Mouse (Mus musculus) embryonic facial prominence, embryonic 13.5 days (tissue): Measurements from ENCODE around the gene Pcgf2. TPM values are rescaled to one million over a fixed set of nuclear protein-coding genes. Genes with fewer than 3 reads are reported as not detected.
"Not testable (repeated sequence)": the region's sequence is repeated elsewhere in the genome, so short reads cannot be mapped to it uniquely, and the experiment has no call there.

Source experiments
- ATAC-seq: fragments of 200-750 bp; cut with Nextera tagmentation; 2 replicates; pipeline ENCODE4 v1.8.0; 2017; ENCODE audit warnings: low read depth; ENCODE audit not compliant: insufficient number of reproducible peaks, insufficient read depth, low FRiP score, low TSS enrichment
- H3K27ac ChIP-seq: fragments of 300-500 bp; sonication (generic); 2 replicates; pipeline ENCODE4 v1.5.1; 2015; ENCODE audit warnings: moderate library complexity, mild to moderate bottlenecking, inconsistent platforms
- H3K27me3 ChIP-seq: fragments of 300-500 bp; sonication (generic); 2 replicates; pipeline ENCODE4 v1.6.1; 2015; ENCODE audit warnings: mild to moderate bottlenecking, inconsistent platforms
- H3K36me3 ChIP-seq: fragments of 300-500 bp; sonication (generic); 2 replicates; pipeline ENCODE4 v1.6.1; 2015; ENCODE audit warnings: mild to moderate bottlenecking, inconsistent platforms
- H3K4me1 ChIP-seq: fragments of 300-500 bp; sonication (generic); 2 replicates; pipeline ENCODE4 v1.6.1; 2015; ENCODE audit warnings: inconsistent platforms
- H3K4me2 ChIP-seq: fragments of 300-500 bp; sonication (generic); 2 replicates; pipeline ENCODE4 v1.6.1; 2015; ENCODE audit warnings: moderate library complexity, mild to moderate bottlenecking, inconsistent platforms
- H3K4me3 ChIP-seq: fragments of 300-500 bp; sonication (generic); 2 replicates; pipeline ENCODE4 v1.5.1; 2015; ENCODE audit warnings: mild to moderate bottlenecking, inconsistent platforms
- H3K9ac ChIP-seq: fragments of 300-500 bp; sonication (generic); 2 replicates; pipeline ENCODE4 v1.6.1; 2015; ENCODE audit warnings: mild to moderate bottlenecking, inconsistent platforms
- H3K9me3 ChIP-seq: fragments of 300-500 bp; sonication (generic); 2 replicates; pipeline ENCODE4 v1.6.1; 2016; ENCODE audit warnings: inconsistent platforms
- WGBS: fragments of 180-500 bp; shearing (Covaris S2); methylation state at CpG from one replicate; pipeline ENCODE4 v1.1.7; 2015; ENCODE audit warnings: mixed read lengths; 5-methylcytosine and 5-hydroxymethylcytosine counted together
- polyA plus RNA-seq: library from polyadenylated mRNA; unstranded; fragments of >200 nt; fragmentation: Nextera tagmentation; extraction: Ambion mirVana; gene quantifications from 2 replicates; pipeline ENCODE4 v1.2.1, GENCODE M21; 2015

Pcgf2 gene
- polyA plus RNA-seq, 1 experiment from 2014 or later: 20.9 TPM

DNA sequence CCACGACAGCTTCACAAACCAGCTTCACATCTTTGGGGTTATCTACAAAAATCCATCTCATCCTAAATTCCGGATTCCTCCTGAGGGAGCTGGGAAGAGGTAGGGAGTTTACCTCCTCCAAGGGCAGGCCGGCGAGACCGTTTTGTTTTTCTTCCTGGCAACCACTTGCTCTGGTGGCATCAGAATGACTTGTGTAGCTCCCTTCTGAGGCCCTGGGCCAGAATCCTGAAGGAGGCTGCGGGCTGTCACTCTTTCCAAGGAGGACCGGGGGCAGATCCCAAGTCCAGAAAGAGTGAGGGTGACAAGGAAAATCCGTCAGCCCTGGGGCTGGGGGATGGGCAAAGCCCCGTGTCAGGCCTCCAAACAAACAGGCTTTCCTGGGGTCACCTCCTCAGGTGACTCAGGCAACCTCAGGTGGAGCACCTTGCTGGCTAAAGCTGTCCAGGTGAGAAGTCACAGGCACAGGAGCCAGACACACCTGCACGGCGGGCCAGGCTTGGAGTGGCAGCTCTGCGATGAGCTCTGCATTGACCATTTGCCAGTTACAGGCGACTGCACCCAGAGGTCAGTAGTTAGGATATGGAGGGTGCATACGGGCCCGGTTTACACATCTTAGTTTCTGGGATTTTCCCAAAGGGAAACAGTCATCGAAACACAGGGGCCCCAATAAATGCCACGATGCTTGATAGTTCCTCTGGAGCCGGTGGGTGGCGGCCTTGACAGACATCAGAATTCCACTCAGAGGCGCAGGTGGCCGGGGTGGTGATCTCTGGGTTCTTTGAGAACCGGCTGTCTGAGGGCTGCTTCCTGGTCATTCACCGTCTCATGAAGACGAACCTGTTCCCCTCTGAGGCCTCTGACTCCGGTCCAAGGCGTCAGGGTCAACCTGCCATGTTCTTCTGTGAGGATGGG, 17.3 kb upstream of the Pcgf2 start:
- Histone ChIP-seq H3K4me3 (no peak overlapping the region), H3K4me2 (no peak overlapping the region), H3K27ac (no peak overlapping the region), H3K36me3 (peaks cover 89% of the 10 kb centered on the region), H3K4me1 (no peaks in the 10 kb centered on the region), H3K9ac (0 out of 2 replicates have a peak overlapping the region, but pooled peaks have one; percentile 27), H3K27me3 (no peaks in the 10 kb centered on the region), H3K9me3 (0 out of 2 replicates have a peak, but pooled peaks cover 9% of the 10 kb centered on the region)
- WGBS: 85% methylated on average over 26 of the region's 26 CpGs
- no peak for ATAC-seq

DNA sequence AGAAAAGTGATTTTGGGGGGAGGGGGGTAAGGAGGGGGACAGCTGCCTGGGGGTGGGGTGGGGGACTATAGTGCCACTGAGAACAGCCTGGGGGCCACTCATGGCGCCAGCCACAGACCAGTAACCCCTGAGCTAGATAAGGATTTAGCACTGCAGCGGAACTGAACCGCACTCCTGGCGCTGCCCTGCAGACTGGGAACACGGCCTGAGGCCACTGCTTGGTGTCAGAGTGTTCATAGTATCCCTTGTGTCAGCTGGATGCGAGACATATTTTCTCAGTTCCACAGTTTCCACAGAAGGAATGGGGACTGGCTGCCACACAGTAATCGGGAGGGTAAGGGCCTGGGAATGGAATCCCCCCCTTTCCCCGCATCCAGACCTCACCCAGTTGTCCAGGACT, 15.7 kb upstream of the Pcgf2 start:
- Histone ChIP-seq H3K4me3 (no peak overlapping the region), H3K36me3 (peaks cover 89% of the 10 kb centered on the region)
- WGBS: 82% methylated on average over 8 of the region's 8 CpGs

DNA sequence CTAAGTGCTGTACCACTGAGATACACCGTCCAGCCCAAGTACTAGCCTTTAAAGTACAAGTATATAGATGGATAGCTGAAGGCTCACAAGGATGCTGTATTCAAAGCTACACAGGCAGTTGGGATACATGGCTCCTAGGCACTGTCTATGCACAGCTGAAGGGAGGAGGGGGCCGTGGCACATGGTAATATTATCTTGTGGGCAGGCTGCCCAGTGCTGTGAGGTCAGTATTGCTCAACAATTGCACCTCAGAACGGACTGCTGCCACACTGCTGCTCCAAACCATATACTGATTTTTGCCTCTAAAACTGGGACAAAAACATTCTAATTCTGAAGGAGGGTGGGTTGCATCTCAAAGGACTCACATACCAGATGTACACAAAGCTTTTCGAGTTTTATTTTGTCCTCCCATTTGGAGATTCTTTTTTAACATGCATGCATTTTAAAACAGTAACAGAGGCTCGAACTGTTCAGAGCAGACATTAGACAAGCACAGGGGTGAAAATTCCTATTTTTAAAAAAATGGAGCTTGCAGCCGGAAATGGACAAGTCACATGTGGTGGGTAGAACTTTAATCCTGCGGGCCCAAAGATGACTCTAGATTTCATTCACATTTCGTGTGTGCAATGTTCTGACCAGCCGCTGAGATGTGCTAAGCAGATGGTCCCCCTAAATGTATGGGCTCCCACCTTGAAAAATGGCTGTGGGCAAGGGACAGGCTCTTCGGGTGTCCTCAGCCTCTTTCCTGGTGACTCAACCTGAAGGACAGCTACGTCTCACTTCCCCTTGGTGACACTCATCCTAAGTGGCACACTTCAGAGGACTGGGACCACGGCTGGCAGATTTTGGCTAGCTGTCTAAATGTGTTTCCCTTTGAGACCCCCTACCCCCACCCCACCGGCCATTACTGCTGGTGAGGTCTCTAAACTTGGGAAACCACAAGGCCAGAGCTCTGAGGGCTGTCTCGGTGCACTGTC, 14.8 kb upstream of the Pcgf2 start:
- H3K4me2 ChIP-seq: no peak overlapping the region
- 0 out of 2 replicates have a peak, but pooled peaks cover 4% of the 10 kb centered on the region for H3K9me3 ChIP-seq
- no peak overlapping the region for H3K9ac ChIP-seq
- peaks cover 83% of the 10 kb centered on the region for H3K36me3 ChIP-seq
- H3K27ac ChIP-seq: no peak overlapping the region; the same call in 1 of the 2 replicates
- WGBS: 87% methylated on average over 14 of the region's 14 CpGs
- H3K4me3 ChIP-seq: no peak overlapping the region
- no peaks in the 10 kb centered on the region for H3K4me1 ChIP-seq
- no peaks in the 10 kb centered on the region for H3K27me3 ChIP-seq
- no peak for ATAC-seq

More for the DNA sequence above, 15.7 kb upstream of the Pcgf2 start:
- no peak overlapping the region for H3K4me2 ChIP-seq
- H3K9ac ChIP-seq: no peak overlapping the region
- no peak overlapping the region for H3K27ac ChIP-seq
- no peak for ATAC-seq
- H3K27me3 ChIP-seq: no peaks in the 10 kb centered on the region
- H3K9me3 ChIP-seq: 0 out of 2 replicates have a peak, but pooled peaks cover 4% of the 10 kb centered on the region
- H3K4me1 ChIP-seq: no peaks in the 10 kb centered on the region

DNA sequence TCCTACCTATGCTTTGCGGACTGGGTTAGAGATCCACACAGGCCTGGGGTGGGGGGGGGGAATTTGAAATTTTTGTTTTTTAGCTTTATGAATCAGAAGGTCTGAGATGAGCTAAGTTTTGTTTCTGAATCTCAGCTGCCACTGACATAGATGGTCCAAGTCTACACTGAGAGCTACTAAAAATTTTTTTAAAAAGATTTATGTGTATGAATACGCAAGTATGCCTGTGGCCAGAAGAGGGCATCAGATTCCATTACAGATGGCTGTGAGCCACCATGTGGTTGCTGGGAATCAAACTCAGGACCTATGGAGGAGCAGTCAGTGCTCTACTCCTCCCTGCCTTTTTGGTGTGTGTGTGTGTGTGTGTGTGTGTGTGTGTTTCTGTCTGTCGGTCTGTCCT, 14.1 kb upstream of the Pcgf2 start:
- H3K4me3 ChIP-seq: no peak overlapping the region
- H3K9me3 ChIP-seq: 0 out of 2 replicates have a peak, but pooled peaks cover 4% of the 10 kb centered on the region
- no peaks in the 10 kb centered on the region for H3K27me3 ChIP-seq
- H3K36me3 ChIP-seq: peaks cover 76% of the 10 kb centered on the region
- H3K9ac ChIP-seq: no peak overlapping the region
- H3K27ac ChIP-seq: no peak overlapping the region
- 92% methylated on average over 3 of the region's 3 CpGs for WGBS
- no peaks in the 10 kb centered on the region for H3K4me1 ChIP-seq
- no peak for ATAC-seq
- H3K4me2 ChIP-seq: no peak overlapping the region

DNA sequence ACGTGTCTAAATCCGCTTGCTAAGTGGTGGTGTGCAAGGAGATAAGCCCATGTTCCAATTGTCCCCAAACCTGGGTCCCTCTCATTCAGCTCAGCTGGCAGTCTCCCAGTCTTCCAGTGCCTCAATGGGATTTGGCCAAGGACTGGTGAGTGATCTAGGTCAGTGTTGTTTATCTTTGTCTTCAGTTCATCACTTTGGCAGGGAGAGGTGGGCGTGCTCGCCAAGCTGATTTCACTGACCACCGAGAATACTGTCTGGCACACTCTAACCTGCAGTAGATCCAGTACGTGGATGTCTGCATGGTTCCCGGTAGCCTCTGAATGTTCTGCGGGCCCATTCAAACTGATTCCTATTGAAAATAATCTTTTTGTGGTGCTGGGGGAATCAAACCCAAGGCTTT, 13.6 kb upstream of the Pcgf2 start:
- H3K4me3 ChIP-seq: no peak overlapping the region
- 0 out of 2 replicates have a peak, but pooled peaks cover 4% of the 10 kb centered on the region for H3K9me3 ChIP-seq
- H3K27ac ChIP-seq: no peak overlapping the region; the same call in 1 of the 2 replicates
- H3K4me2 ChIP-seq: no peak overlapping the region
- no peak overlapping the region for H3K9ac ChIP-seq
- no peak for ATAC-seq
- 92% methylated on average over 8 of the region's 8 CpGs for WGBS
- H3K27me3 ChIP-seq: no peaks in the 10 kb centered on the region
- peaks cover 76% of the 10 kb centered on the region for H3K36me3 ChIP-seq
- no peaks in the 10 kb centered on the region for H3K4me1 ChIP-seq

DNA sequence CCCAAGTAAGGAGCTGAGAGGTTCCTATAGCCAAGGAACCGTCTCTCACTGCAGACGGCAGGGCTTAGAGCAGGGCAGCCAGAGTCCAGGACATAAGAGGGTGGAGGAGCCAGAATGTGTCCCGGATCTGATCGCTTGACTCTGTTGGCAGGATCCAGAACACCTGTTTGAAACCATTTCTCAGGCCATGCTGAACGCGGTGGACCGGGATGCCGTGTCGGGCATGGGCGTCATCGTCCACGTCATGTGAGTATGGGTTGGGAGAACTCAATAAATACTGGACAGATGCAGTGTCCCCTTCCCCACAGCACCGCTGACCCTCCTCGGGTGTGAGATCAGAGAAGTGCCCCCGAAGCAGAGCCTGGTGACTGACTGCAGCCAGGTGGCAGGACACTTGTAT, 12.0 kb upstream of the Pcgf2 start:
- no peak overlapping the region for H3K9ac ChIP-seq
- no peak for ATAC-seq
- no peak overlapping the region for H3K27ac ChIP-seq
- H3K27me3 ChIP-seq: no peaks in the 10 kb centered on the region
- 91% methylated on average over 15 of the region's 15 CpGs for WGBS
- peaks cover 74% of the 10 kb centered on the region for H3K36me3 ChIP-seq
- no peak overlapping the region for H3K4me2 ChIP-seq
- 0 out of 2 replicates have a peak, but pooled peaks cover 4% of the 10 kb centered on the region for H3K9me3 ChIP-seq
- no peaks in the 10 kb centered on the region for H3K4me1 ChIP-seq
- H3K4me3 ChIP-seq: no peak overlapping the region

DNA sequence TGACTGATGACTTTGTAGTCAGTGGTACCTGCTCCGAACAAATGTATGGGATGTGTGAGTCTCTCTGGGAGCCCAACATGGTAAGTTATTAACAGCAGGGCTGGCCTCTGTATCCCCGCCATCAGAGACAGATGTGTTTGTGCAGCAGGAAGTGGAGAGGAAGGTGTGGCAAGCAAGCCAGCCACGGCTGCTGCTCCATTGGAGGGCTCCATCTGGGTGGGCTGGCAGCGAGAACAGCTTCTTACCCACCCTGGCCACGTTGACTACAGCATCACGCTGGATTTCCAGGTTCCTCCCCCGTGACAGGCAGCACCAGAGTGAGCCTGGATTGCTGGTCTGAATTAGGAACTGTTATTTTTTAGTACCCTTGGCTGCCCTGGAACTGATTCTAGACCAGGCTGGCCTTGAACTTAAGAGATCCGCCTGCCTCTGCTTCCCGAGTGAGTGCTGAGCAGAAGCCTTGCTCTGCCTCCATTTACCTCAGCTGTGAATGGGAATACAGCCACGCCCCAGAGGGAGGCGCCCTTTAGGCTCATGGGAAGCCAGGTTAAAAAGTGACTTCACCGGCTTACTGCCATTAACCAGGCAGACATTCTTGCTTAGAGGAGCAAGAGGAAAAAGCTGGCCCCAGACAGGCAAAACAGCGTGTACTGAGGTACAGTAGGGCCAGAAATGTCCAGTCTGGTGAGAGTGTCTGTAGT, 11.1 kb upstream of the Pcgf2 start:
- H3K9me3 ChIP-seq: 0 out of 2 replicates have a peak, but pooled peaks cover 4% of the 10 kb centered on the region
- H3K27ac ChIP-seq: no peak overlapping the region
- 71% methylated on average over 13 of the region's 13 CpGs for WGBS

DNA sequence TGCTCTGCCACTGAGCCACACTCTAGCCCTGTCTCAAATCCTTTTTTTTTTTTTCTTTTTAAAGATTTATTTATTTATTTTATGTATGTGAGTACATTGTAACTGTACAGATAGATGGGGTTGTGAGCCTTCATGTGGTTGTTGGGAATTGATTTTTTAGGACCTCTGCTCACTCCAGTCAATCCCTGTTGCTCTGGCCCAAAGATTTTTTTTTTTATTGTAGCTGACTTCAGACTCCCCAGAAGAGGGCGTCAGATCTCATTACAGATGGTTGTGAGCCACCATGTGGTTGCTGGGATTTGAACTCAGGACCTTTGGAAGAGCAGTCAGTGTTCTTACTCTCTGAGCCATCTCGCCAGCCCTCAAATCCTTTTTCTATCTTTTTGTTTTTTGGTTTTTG, 9.8 kb upstream of the Pcgf2 start:
- not testable (repeated sequence) for H3K27ac ChIP-seq, H3K9me3 ChIP-seq, H3K9ac ChIP-seq, ATAC-seq, H3K4me2 ChIP-seq, H3K4me1 ChIP-seq, H3K27me3 ChIP-seq, H3K4me3 ChIP-seq
- WGBS: 76% methylated on average over 2 of the region's 2 CpGs
- H3K36me3 ChIP-seq: peaks cover 74% of the 10 kb centered on the region

More for the DNA sequence above, 11.1 kb upstream of the Pcgf2 start:
- H3K4me3 ChIP-seq: no peak overlapping the region
- H3K27me3 ChIP-seq: no peaks in the 10 kb centered on the region
- ATAC-seq: no peak
- H3K4me1 ChIP-seq: no peaks in the 10 kb centered on the region
- peaks cover 75% of the 10 kb centered on the region for H3K36me3 ChIP-seq
- no peak overlapping the region for H3K4me2 ChIP-seq
- no peak overlapping the region for H3K9ac ChIP-seq

DNA sequence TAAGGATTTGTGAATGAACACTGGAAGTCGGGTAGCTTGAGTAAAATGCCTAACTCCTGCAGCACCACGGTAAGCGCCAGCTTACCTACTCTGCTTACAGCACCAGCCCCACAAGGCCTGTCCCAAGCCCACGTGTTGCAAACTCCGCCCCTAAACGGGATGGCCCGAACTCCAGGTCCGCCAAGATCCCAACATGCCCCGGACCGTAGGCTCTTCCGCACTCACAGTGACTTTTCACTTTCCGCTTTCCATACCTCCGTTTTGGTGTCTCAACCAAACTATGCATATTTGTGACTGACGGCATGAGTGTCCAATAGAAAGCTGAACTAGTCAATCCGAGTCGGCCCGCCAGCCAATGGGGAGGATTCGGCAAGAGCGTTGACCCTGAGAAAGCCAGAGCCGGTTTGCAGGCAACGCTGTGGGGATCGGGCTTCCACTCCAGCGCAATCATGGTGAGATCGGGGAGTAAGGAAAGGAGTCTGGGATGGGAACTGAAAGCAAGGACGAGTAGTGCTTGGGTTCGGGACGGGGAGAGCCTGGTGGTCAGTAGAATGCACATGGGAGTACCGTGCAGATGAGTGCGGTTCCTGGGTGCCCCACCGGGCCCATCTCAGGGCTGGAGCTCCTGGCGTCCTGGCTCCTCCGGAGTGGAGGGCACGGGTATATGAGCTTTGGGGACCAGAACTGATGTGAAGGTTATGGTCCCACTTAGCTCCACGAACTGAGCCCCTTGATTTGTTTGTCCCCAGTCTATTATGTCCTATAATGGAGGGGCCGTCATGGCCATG, 2.9 kb upstream of the Pcgf2 start, which contains the start of gene Psmb3:
Psmb3 (plus strand) TSS at position 361 of the 788 bp plus-strand sequence.
- ATAC-seq: peak; percentile 90
- Histone ChIP-seq H3K4me1 (peaks cover 29% of the 10 kb centered on the region), H3K9ac (peak within 1 kb of the TSS; percentile 89), H3K9me3 (no peaks in the 10 kb centered on the region), H3K27ac (peak within 1 kb of the TSS; percentile 83), H3K4me2 (peak within 1 kb of the TSS; percentile 85), H3K4me3 (peak within 1 kb of the TSS; percentile 94), H3K36me3 (peaks cover 22% of the 10 kb centered on the region), H3K27me3 (no peaks in the 10 kb centered on the region)
- under 1% methylated on average over 35 of the region's 35 CpGs for WGBS

DNA sequence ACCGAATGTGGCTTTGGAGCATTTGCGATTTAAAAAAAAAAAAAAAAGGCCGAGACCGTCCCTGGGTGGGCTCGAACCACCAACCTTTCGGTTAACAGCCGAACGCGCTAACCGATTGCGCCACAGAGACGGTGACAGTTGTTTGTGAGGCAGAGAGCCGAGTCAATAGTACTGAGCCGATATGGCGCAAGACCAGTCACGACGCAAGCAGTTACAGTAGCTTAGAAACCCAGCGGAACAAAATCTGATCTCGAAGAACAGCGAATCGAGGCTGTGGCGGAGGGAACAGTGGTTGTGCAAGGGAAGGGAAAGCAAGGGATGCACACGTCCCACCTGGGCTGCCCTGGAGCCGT, 2.1 kb upstream of the Pcgf2 start:
- H3K27me3 ChIP-seq: no peaks in the 10 kb centered on the region
- peak overlapping the region; percentile 83 for H3K4me2 ChIP-seq
- H3K9ac ChIP-seq: peak overlapping the region; percentile 78
- peaks cover 14% of the 10 kb centered on the region for H3K36me3 ChIP-seq
- H3K27ac ChIP-seq: peak overlapping the region; percentile 83
- peaks cover 38% of the 10 kb centered on the region for H3K4me1 ChIP-seq
- H3K4me3 ChIP-seq: peak overlapping the region; percentile 94
- under 1% methylated on average over 24 of the region's 24 CpGs for WGBS
- no peaks in the 10 kb centered on the region for H3K9me3 ChIP-seq
- ATAC-seq: no peak
